Mouse (Mus musculus): ENCODE data around the gene Golph3.
"Not testable (repeated sequence)": the region's sequence is repeated elsewhere in the genome, so short reads cannot be mapped to it uniquely, and the experiment has no call there.

Golph3 gene

GRCm38 (mm10) chr15:12355261-12355660 lies 34.0 kb downstream of the Golph3 start:
- in situ Hi-C loops (cut with MboI, MseI), result no loop called here

DNA sequence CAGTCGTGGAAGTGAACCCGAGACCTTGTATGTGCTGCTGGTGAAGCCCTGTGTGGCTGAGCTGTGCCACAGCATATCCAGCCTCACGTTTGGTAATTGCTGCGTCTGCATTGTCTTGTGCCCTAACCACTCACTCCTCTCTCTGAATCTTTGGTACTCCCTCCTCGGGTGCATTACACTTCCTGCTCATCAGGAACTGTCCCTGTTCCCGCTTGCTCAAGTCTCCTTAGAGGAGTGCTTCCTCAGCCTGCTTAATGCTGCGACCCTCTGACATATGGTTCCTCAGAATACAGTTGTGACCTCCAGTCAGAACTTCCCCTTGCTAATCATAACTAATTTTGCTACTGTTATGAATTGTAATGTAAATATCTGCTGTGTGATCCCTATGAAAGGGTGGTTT lies 34.7 kb downstream of the Golph3 start:
- in situ Hi-C loops (cut with MboI, MseI), result no loop called here

DNA sequence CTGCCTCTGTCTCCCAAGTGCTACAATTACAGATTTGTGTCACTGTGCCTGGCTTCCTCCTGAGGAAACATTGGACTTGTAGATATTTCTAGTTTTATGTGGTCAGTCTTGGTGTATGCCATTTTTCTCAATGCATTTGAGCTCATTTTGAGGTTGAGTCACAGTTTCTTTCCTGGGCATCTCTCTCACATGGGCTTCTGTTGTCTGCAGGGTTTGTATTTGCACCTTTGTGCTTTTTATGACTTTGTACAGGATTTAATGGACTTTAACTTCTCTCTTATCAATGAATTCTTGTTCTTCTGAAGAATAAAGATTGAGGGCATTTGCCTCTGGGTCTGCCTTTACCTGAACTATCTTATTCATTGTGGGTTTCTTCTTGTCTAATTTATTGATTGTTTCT lies 36.2 kb downstream of the Golph3 start:
- in situ Hi-C loops (cut with MboI, MseI), result no loop called here

- in situ Hi-C loops (cut with MboI, MseI), result no loop called here
Observed at GRCm38 (mm10) chr15:12358384-12358783, 37.1 kb downstream of the Golph3 start.

DNA sequence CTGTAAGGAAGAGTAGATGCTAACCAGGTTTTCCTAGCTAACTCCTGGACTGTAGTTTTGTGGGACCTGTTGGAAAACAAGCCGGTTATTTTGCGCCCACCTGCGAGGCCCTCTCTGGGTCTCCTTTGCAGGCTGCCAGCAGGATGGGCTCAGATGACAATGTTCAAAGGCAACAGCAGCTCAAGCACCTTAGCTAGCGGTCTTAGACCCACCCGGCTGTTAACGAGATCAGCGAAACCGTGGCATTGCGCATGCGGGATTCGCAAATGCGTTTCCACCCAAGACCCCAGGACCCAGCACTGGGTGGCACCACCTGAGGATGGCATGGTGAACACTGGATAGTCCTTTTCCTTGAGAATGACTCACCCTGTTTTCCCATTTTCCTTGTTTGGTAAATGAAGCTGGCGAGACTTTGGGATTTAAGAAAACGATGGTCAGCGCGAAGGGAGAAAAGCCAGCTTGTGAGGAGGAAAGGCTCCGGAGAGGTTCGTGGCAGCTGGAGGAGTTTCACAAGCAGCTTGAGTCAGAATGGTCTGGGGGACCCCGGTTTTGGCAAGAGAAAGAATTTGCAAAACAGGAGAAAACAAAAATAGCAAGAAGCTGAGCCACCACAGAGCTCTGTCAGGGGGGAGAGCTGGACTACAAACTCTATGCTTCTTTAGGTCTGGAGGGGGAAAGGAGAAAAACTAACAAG lies 39.4 kb downstream of the Golph3 start:
- in situ Hi-C loops (cut with MboI, MseI), result no loop called here

GRCm38 (mm10) chr15:12362001-12362700 lies 40.9 kb downstream of the Golph3 start:
- in situ Hi-C loops (cut with MboI, MseI), result no loop called here

- in situ Hi-C loops (cut with MboI, MseI), result no loop called here
Observed at GRCm38 (mm10) chr15:12362701-12363040, 41.4 kb downstream of the Golph3 start.

- in situ Hi-C loops (cut with MboI, MseI), result no loop called here
Observed at GRCm38 (mm10) chr15:12364096-12364495, 42.8 kb downstream of the Golph3 start.

GRCm38 (mm10) chr15:12365416-12366071 lies 44.3 kb downstream of the Golph3 start:
- in situ Hi-C loops (cut with MboI, MseI), result no loop called here

DNA sequence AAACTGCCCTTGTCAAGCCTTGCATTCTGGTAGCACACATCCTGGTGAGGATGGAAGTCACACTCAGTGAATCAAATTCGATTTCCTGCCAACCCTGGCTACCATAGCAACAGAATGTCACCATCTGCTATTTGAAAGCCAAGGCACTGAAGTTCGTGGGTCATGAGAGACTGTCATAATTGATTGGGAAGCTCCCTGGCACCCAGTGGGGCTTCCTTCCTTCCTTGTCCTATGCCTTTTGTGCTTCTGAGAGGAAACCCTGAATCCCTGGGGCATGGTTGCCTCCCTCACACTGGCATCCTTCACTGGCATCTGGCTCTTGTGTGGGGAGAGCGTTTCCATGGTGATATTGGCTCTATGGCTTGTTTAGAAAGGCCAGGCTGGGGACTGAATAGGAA lies 44.8 kb downstream of the Golph3 start:
- in situ Hi-C loops (cut with MboI, MseI), result no loop called here

GRCm38 (mm10) chr15:12366580-12367305 lies 45.5 kb downstream of the Golph3 start:
- in situ Hi-C loops (cut with MboI, MseI), result not testable (repeated sequence)

- in situ Hi-C loops (cut with MboI, MseI), result no loop called here
Observed at GRCm38 (mm10) chr15:12367306-12368080, 46.2 kb downstream of the Golph3 start.

- in situ Hi-C loops (cut with MboI, MseI), result no loop called here
Observed at GRCm38 (mm10) chr15:12368357-12368756, 47.1 kb downstream of the Golph3 start.

GRCm38 (mm10) chr15:12368850-12369249 lies 47.6 kb downstream of the Golph3 start:
- in situ Hi-C loops (cut with MboI, MseI), result no loop called here

GRCm38 (mm10) chr15:12370096-12370495 lies 48.8 kb downstream of the Golph3 start:
- in situ Hi-C loops (cut with MboI, MseI), result loop anchor here (5.0 kb wide), 1 partner anchor 207 kb away; no protein-coding TSS in a partner anchor

- in situ Hi-C loops (cut with MboI, MseI), result loop anchor here (5.0 kb wide), 1 partner anchor 206 kb away; no protein-coding TSS in a partner anchor
Observed at GRCm38 (mm10) chr15:12371183-12371582, 49.9 kb downstream of the Golph3 start.

DNA sequence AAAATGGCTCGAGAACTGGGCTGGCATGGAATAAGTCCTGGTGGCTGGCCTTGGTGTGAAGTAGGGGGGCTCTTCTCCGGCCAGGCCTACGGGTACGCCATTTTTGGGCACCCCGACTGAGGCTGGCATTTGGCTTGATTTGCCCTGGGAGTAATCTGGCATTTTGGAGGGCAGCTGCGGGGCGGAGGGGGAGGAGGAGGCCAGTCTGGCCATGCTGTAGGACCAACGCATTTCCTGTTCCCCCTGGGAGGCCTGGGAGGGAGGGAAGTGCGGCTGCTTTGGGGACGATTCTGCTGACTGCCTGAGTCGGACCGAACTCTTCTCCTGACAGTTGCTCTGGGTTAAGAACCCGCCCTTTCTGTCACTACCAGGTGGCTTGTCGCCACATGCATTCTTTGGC lies 52.2 kb downstream of the Golph3 start:
- in situ Hi-C loops (cut with MboI, MseI), result loop anchor here (5.0 kb wide), 1 partner anchor 204 kb away; no protein-coding TSS in a partner anchor

DNA sequence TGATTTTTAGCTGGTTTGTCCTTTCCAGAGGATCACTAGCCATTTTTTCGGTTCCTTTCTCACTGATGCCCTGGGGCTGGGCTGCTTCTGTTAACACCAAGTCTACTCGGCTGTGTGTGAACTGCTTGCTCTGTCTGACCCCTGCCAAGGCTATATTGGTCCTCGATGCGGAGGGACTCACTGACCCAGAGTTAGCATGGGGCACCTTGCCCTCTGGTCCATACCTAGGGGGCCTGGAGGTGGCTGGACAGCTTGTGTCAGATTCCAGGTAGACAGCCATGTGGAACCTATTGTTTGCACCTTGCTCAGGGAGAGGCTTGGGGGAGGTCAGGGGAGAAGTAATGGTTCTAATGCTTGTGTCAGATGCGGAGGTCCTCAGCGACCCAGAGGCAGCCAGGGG lies 52.7 kb downstream of the Golph3 start:
- in situ Hi-C loops (cut with MboI, MseI), result loop anchor here (5.0 kb wide), 1 partner anchor 203 kb away; no protein-coding TSS in a partner anchor

- in situ Hi-C loops (cut with MboI, MseI), result loop anchor here (5.0 kb wide), 2 partner anchors 202 to 427 kb away; no protein-coding TSS in a partner anchor
Observed at GRCm38 (mm10) chr15:12374916-12375315, 53.7 kb downstream of the Golph3 start.

DNA sequence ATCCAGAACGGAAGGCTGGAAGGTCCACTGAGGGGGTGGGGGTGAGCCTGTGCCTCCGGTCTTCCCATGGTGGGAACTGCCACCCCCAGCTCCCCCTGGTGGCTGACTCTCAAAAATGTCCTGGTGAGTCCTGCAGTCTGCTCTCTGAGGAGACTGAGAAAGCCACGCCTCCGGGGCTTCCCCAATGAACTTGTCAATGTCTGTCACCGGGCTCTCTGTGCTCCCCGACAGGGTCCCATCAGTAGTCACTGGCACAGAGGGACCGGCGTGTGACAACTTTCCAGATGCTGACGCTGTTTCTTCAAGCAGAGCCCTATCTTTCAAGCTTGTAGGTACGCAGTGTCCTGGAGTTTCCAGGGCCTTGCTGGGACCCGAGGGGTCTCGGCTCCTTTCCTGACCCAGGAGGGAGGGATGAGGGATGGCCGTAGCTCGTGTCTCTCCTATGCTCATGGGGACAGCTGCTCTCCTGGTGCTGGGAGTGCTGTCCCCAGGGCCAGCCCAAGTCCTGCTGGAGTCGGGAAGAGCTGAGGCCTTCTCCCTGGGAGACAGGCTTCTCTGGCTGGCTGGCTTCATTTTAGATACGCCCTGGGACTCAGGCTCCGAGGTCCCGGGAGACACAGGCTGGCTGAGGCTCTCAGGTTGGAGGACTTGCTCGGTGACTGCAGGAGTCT lies 54.5 kb downstream of the Golph3 start:
- in situ Hi-C loops (cut with MboI, MseI), result loop anchor here (5.0 kb wide), 1 partner anchor 427 kb away; no protein-coding TSS in a partner anchor

Data from regulatory T cell (primary cell).